Mouse (Mus musculus): ENCODE measurements around the gene Sec16b. TPM values are rescaled to one million over a fixed set of nuclear protein-coding genes. Genes with fewer than 3 reads are reported as not detected.

The Sec16b gene
- polyA plus RNA-seq, 1 experiment: 0.02 TPM

DNA sequence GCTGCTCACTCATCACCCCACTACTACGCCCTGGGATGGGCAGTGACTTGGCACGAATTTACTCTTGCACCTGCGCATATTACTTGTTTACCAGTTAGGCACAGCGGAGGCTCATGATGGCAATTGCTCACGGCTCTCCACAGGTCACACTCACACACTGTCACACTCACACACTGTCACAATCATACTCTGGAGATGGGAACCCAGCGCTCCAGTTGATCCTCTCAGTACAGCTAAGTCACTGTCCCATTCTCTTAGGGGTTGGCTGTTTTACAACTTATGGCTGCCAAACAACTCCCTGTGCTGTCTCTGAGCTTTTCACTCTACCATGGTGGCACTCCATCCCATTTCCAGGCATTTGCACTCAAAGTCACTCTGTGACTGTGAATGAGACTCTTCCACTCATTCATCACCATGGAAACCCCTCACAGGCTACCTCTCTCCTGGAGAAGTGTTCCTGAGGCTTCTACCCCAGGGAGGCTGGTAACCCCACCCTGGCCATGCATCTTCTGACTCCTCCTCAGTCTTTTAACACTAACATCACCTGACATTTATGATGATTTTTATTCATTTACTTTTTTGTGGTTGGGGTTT, 5.1 kb upstream of the Sec16b start:
- TF ChIP-seq GATA1 (IDR thresholded peaks at IDR 0.05; ENCODE audit: low read length): no peak

DNA sequence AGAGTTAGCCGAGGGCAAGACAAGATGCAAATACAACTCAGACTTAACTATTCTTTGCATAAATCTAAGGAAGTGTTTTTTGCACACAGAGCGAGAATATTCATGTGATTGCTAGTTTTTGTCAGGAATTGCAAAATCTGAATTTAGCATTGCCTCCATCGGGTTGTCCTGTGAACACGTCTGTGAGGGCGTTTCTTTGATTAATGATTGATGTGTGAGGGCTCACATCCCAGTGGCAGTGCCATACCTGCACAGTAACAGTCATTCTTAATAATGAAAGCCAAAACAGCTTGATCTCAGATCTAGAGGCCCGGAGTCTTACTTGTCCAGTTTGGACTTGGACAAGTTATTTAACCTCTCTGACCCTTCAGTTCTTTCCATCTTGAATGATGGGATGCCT, 3.5 kb upstream of the Sec16b start:
- TF ChIP-seq GATA1 (IDR thresholded peaks at IDR 0.05; ENCODE audit: low read length): no peak

DNA sequence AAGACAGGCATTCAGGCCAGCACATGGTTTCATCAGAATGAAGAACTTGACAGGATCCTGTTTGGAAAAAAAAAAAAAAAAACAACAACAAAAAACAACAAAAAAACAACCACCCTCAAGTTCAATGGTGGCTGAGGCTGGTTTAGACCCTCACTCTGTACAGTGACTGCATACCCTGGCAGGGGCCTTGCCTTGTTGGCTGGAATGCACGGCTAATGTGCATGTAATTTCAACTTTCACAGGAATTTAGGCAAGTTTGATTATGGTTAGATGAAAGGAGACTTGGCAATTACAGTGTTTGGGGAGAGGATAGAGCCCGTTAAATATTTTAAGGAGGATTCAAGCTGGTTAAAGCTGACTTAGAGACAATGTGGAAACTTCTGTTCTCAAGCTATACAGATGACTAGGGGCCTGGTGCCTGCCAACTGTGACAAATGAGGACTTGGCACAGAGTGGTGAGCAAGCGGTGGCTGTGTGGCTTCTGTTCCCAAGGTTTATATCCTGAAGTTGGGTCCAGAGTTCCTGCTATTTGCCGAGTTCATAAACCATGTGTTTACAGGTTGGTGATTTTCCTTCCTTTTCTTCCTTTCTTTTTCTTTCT, 567 bp downstream of the Sec16b start:
- TF ChIP-seq GATA1 (IDR thresholded peaks at IDR 0.05; ENCODE audit: low read length): no peak

DNA sequence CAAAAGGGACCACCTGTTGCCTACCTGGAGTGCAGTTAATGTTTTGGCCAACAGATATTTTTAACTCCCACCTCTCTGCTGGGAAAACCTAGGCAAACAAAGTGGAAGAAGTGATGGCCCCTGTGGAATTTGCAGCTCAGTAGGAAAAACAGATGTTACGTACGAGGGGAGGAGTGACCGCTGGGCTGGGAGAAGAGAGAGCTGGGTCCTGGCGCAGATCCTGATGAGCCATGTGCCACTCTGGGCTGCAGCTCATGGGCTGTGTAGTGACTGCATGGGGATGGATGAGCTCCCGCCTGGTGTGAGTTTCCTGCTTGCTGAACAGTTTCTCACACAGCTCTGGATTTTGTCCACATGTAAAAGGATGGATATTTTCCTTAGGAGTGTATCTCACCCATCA, 1.3 kb downstream of the Sec16b start:
- no peak for TF ChIP-seq GATA1 (IDR thresholded peaks at IDR 0.05; ENCODE audit: low read length)

DNA sequence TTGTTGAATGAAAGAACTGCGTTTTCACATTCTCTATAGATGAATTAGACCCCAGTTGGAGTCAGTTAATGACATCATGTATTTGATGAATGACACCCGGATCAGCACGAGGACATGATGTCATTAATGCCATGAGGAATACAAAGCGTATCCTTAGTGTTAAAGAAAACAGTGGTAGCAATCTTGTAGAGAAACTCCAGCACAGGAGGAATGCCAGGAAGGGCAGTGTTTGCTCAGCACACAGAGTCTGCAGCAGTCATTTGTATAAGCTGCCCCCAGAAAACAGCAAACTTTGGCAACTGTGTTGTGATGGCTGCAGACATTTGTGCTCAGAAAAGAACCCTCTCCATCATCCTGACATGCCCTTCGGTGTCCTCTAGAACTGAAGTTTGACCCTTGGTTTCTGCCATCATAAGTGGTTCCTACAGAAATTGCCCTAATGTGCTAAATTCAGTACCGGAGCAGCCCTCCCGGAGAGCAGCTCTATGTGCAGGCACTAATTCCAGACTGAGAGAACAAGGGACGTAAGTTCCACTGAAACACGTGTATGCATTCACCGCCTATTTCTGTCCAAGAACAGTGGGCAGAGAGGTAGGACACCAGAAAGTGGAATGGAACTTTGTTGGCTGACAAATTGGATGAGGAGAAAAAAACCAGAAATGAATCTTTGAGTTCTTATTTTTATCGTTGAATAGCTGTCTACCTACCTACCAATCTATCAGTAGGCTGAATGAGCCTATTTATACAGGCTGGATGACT, 6.3 kb downstream of the Sec16b start:
- TF ChIP-seq GATA1 (IDR thresholded peaks at IDR 0.05; ENCODE audit: low read length): no peak

DNA sequence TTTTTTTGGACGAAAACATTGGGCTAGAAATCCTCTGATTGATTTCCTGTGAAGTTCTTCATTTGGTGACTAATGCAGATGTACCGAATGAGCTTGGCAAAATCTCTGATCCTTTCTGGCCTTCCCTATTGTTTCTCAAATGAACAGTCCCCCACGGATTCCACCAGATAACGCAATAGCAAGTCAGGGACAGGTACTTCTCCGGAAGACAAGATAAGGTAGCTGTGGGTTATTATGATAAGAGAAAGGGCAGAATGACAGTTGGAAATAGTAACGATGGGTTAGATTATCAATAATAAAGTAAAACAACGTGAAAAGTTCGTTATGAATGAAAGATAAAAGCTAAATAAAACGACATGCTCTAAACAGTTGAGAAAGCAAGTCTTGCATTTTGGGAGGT, 7.0 kb downstream of the Sec16b start:
- TF ChIP-seq GATA1 (IDR thresholded peaks at IDR 0.05; ENCODE audit: low read length): peak; percentile 52

DNA sequence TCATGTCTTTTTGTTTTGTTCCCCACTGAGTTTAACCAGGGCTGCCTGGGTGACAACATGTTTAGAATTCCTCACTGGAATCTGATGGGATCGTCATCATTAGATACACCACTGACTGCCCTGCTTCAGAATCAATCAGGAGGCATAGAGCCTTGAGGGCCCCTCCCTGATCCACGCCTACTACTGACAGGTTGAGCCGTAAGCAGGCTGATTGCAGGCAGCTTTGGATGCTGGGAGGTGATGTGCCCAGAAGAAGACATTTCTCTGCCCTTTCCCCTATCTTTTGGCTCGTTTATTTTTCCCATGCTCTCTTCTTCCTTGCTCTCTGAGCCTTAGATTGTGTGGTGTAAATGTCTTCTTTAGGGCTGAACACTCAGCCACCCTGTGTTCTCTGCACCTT, 7.8 kb downstream of the Sec16b start:
- no peak for TF ChIP-seq GATA1 (IDR thresholded peaks at IDR 0.05; ENCODE audit: low read length)

DNA sequence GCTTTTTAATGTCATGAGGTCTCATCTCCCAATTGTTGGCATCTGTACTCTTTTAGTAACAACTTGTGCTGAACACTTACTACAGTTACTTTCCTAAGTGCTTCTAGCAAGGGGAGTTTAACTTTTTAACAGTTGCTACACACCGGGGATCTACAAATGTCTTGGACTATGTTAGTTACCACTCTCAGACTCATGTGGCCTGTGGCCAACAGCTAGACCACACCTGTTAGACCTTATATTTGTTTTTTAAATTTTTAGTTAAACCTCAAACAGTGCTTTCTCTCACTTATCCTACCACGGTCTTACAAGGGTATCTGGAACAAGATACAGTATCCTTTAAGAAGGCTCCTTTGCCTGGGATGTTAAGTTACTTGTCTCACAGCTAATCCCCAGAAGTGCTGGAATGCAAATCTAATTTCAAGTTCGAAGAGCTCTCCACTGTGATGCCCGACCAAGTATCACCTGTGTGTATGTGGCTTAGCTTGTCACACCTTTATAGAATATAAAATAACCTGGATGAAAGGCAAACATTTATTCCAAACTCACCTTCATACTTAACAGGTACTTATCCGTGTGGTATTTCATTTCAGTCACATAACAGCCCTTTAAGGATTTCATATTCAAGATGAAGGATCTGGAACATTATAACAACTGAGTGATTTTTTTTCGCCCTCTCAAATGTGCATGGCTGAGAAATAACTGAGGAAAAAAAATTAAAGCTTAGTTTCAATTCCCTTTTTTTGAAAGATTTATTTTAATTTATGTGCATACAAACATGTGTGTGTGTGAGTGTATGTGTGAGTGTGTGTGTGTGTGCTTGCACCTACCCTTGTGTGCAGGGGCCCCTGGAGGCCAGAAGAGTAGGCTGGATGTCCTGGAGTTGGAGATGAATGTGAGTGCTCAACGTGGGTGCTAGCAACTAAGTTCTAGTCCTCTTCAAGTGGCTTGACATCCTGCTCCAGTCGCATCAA, 10.6 kb downstream of the Sec16b start:
- no peak for TF ChIP-seq GATA1 (IDR thresholded peaks at IDR 0.05; ENCODE audit: low read length)

DNA sequence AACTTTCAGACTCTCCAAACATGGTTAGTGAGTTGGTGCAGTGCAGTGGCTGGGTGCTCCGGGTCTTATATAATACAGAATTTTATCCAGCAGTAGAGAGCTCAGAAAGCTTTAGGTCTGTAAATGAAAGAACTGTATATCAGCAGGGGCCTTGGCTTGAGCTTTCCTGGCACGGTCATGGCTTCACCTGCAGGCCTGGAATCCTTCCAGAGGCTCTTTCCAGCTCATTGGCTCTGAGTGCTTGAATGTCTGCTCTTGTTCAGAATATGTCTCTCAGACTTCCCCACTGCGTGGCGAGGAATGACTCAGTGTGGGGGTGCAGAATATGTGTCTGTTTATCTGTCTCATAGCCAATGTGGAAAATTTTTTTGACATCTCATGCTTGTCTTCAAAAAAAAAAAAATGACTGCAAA, 11.6 kb downstream of the Sec16b start:
- no peak for TF ChIP-seq GATA1 (IDR thresholded peaks at IDR 0.05; ENCODE audit: low read length)

DNA sequence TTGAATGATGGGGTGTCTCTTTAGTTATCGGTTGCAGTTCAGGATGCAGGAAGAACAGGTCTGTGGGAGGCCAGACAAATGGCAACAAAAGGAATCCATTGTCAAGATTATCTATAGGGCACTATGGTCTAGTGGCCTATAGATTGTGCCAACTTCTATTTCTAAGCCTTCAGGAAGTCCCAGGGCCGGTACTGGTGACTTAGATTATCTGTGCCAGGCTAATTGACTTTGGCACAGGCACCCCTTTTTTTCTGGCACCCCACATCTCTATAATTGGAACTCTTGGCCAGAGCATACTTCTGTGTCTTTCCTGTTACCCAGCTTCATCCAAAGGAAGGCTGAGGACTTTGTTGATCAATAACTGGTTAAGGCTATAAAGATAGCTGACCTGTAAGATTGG, 12.9 kb downstream of the Sec16b start:
- TF ChIP-seq GATA1 (IDR thresholded peaks at IDR 0.05; ENCODE audit: low read length): no peak

DNA sequence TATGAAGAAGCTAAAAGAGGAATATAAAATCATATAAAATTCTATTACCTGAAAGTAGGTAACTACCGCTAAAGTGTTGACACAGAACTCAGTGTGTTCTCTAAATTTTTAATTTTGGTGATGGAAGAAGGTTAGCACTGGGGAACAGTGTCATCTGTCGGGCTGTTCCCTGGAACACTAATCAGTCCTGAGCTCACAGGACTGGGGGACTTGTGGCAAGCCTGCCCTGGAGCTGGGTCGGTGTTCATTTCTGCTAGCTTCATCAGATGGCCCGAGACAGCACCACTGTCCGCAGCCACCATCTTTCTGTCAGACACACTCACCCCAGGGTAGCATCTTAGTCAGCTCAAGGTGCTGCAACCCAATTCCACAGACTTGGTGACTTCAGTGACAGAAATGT, 15.8 kb downstream of the Sec16b start:
- TF ChIP-seq GATA1 (IDR thresholded peaks at IDR 0.05; ENCODE audit: low read length): no peak

DNA sequence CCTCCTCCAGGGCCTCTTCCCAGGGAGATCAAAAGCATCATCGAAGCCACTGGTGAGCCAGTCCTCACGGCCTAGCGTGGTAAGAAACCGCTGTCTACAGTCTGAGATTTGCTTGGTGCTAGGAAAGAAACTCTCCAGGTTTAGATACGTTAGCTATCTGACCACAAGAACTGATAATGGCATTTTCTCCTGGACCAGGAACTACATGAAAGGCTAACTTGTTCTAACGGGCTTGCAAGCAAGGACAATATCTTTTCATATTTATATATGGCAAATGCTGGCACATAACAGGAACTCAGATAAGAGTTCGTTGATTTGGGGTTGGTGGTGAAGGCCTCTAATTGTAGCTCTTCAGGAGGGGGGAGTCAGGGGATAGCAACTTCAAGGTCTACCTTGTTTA, 18.2 kb downstream of the Sec16b start:
- TF ChIP-seq GATA1 (IDR thresholded peaks at IDR 0.05; ENCODE audit: low read length): no peak

DNA sequence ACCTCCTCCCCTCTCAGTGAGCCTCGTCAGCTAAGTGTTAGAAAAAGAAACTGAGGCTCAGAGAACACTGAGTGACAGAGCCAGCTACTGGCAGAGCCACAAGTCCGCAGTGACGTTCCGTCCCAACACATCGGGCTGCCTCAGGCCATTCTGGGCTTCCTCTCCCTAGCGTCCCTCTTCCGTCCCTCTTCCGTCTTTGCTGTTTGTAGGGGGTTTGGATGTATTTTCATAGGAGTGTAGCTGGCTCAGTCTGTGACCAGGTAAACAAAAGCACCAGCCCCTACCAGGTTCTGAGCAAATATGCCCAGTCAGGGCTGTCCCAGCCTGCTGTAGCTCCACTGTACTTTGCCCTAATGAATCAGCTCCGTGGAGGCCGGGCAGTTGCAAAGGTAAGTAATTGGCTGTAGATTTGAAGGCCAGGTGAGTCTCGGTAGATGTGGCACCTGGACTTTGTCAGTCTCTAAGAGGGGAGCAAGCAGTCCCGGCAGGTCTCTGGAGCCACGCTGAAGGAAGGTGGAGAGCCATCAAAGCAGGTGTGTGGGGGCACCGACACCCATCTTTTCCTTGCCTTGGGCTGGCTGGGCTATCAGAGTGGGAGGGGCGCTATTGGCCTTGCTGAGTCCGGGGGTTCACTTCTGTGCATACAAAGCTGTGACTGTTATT, 19.3 kb downstream of the Sec16b start:
- no peak for TF ChIP-seq GATA1 (IDR thresholded peaks at IDR 0.05; ENCODE audit: low read length)

DNA sequence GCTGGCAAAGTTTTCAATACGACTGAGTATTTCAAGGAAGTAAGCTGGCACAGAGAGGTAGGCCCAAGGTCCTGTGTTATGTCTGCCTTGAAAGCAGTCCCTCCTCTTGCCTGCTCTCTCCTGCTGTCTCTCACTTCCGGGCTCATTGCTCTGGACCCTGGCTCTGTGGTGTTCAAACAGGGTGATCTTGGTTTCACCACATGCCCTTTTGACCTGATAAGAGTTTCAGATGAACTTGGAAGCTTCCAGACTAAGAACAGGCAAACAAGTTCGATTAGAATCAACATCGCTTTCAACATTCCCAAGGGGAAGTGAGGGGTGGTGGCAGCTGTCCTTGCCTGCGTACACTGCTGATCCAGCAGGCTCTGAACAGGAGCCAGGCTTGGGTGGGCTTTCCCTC, 20.1 kb downstream of the Sec16b start:
- no peak for TF ChIP-seq GATA1 (IDR thresholded peaks at IDR 0.05; ENCODE audit: low read length)

DNA sequence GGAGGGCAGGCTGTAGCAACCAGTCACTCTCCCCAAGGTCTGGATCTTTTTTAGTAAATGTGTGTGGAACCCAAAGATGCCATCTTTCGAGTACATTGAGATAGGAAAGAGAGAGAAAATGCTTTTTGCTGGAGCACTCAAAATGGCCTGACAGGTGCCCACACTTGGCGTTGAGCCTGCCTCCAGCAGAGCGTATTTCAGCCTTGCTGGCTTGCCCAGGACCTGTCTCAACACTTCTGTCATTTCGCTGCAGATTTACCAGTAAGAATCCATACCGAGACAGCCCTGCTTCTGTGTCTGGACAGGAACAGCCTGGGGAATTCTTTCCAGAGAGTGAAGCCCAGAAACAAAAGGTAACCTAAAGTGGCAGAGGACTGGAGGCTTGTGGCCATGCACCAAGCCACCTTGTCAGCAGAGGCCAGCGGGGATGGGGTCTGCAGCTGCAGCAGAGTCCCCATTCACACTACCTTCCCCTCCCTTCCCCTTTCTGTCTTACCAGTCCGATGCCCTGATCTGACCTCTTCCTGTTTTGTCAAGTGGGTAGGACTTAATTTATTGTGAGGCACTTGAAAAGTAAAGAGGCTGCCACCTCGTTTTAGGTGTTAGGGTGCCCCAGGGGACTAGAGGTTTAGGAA, 26.4 kb downstream of the Sec16b start:
- TF ChIP-seq GATA1 (IDR thresholded peaks at IDR 0.05; ENCODE audit: low read length): no peak

All from G1E-ER4 (cell line).